Mouse (Mus musculus) small intestine, adult 2 months (tissue): ENCODE measurements around the gene Pnliprp2. TPM values are rescaled to one million over a fixed set of nuclear protein-coding genes. Genes with fewer than 3 reads are reported as not detected.

ENCODE experiments used
- H3K27ac ChIP-seq: fragments of 200-500 bp; 2 replicates; pipeline ENCODE4 v1.5.1; 2012; ENCODE audit warnings: low read depth, low read length, control low read depth, inconsistent platforms; ENCODE audit not compliant: insufficient read depth
- H3K27me3 ChIP-seq: fragments of 200-500 bp; 2 replicates; pipeline ENCODE4 v1.6.1; 2012; ENCODE audit warnings: mild to moderate bottlenecking, moderate library complexity, low read length, inconsistent platforms; ENCODE audit not compliant: control insufficient read depth, insufficient read depth
- H3K36me3 ChIP-seq: fragments of 200-500 bp; 2 replicates; pipeline ENCODE4 v1.6.1; 2012; ENCODE audit warnings: mild to moderate bottlenecking, low read length, control low read depth, inconsistent platforms; ENCODE audit not compliant: control insufficient read depth, insufficient read depth
- H3K4me1 ChIP-seq: fragments of 200-500 bp; 2 replicates; pipeline ENCODE4 v1.6.1; 2012; ENCODE audit warnings: low read length, inconsistent platforms, mixed read lengths; ENCODE audit not compliant: control insufficient read depth, insufficient read depth, insufficient read length
- H3K4me3 ChIP-seq: fragments of 200-500 bp; 2 replicates; pipeline ENCODE4 v1.5.1; 2012; ENCODE audit warnings: low read depth, mild to moderate bottlenecking, control low read depth, inconsistent platforms, low read length, moderate library complexity
- CTCF ChIP-seq: fragments of 200-500 bp; IDR thresholded peaks from 2 replicates; pipeline ENCODE4 v1.5.1; 2012; ENCODE audit warnings: low read depth, mild to moderate bottlenecking, control low read depth, inconsistent platforms, low read length, moderate library complexity, mixed read lengths; ENCODE audit not compliant: insufficient replicate concordance, insufficient read length; ENCODE audit errors: extremely low read depth
- POLR2A ChIP-seq: fragments of 200-500 bp; IDR thresholded peaks from 2 replicates; pipeline ENCODE4 v1.6.1; 2012; ENCODE audit warnings: low read depth, mild to moderate bottlenecking, control low read depth, inconsistent platforms, low read length, moderate library complexity
- WGBS: fragments of 180-500 bp; shearing (Covaris S2); methylation state at CpG from one replicate; pipeline ENCODE4 v1.1.7; 2018; 5-methylcytosine and 5-hydroxymethylcytosine counted together
- polyA plus RNA-seq: library from polyadenylated mRNA; depleted of rRNA; stranded (reverse); fragments of >200 nt; gene quantifications from 2 replicates; pipeline ENCODE4 v1.2.3, GENCODE M21; 2012; rRNA removed

The Pnliprp2 gene
- polyA plus RNA-seq, 1 experiment, result 81.3 TPM

DNA sequence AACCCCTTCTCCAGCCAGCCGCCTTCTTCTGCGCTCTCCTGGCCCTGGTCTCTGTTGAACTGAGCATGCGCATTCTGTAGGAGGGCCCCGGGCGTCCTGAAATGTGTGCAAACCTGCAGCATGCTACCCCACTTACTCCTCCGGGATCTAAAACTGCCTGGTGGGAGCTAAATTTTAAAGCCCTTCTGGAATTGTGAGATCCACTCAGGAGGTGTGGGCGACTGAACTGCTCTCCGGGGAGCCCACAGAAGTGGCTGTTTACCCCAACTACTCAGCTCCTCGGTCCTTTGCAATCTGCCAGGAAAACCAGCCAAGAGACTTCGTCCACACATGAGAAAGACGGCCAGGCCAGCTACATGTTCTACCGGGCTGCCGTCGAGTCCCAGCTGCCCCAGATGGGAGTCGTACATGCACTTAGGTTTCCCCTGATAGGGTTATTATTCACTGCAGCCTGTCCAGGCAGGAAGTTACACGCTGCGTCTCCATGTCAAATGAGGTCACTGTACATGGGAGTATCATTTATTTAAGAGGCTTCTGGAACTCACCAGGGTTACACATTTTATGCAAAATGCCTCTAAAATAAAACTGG lies 57.0 kb downstream of the Pnliprp2 start:
- no peaks in the 10 kb centered on the region for H3K36me3 ChIP-seq
- whole genome bisulfite sequencing, result 71% methylated on average over 17 of the region's 17 CpGs
- H3K27ac ChIP-seq, result peak overlapping the region; percentile 49; the same call in 1 of the 2 replicates
- H3K4me3 ChIP-seq, result no peak overlapping the region
- no peaks in the 10 kb centered on the region for H3K4me1 ChIP-seq
- no peak for TF ChIP-seq POLR2A
- TF ChIP-seq CTCF, result no peak
- H3K27me3 ChIP-seq, result no peaks in the 10 kb centered on the region

GRCm38 (mm10) chr19:58817398-58817797 lies 57.9 kb downstream of the Pnliprp2 start:
- Histone ChIP-seq H3K36me3 (no peaks in the 10 kb centered on the region), H3K4me1 (no peaks in the 10 kb centered on the region), H3K27ac (no peak overlapping the region), H3K4me3 (no peak overlapping the region), H3K27me3 (no peaks in the 10 kb centered on the region)
- 76% methylated on average over 11 of the region's 11 CpGs for WGBS
- TF ChIP-seq POLR2A (no peak), CTCF (no peak)

DNA sequence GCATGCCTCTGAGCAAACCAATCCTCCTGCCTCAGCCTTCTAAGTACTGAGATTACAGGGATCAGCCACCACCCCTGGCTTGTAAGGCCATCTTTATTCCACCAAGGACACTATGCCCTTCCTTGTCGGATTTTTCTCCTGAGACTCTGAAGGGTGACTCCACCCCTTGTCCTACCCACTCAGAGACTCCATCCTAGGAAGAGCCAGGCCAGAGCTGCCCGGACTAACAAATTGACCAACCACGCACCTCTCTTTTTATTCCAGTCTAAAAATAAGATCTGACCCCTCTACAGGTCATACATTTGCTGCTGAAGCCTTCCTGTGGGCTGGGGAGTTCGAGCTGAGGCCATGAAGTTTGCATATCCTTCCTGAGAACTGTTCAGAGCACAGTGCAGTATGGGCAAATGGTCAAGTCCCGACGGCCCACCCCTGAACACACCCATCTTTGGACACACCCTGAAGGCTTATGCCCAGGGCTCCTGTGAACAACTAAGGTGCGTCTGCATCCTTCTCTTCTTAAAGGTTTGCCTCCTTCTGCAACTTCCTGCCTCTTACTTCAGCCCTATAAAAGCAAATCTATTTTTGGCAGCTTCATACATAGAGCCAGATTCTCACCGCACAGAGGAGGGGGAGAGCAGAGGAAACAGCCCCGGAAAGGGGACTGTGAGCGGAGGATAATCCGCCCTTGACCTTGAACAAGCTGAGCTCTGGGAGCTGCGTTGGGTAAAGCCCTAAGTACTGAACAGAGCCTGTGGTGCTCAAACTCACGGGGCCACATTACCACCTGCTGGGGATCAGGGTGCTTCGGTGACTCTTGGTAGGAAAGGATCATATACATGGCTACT lies 59.3 kb downstream of the Pnliprp2 start:
- Histone ChIP-seq H3K4me1 (no peaks in the 10 kb centered on the region), H3K36me3 (no peaks in the 10 kb centered on the region), H3K4me3 (no peak overlapping the region), H3K27me3 (no peaks in the 10 kb centered on the region), H3K27ac (no peak overlapping the region)
- TF ChIP-seq POLR2A, result no peak
- TF ChIP-seq CTCF, result no peak
- WGBS, result 57% methylated on average over 14 of the region's 14 CpGs

GRCm38 (mm10) chr19:58822454-58823200 lies 63.1 kb downstream of the Pnliprp2 start:
- Histone ChIP-seq H3K27ac (no peak overlapping the region), H3K4me1 (no peaks in the 10 kb centered on the region), H3K27me3 (no peaks in the 10 kb centered on the region), H3K36me3 (no peaks in the 10 kb centered on the region), H3K4me3 (no peak overlapping the region)
- 72% methylated on average over 20 of the region's 20 CpGs for whole genome bisulfite sequencing
- no peak for TF ChIP-seq POLR2A
- no peak for TF ChIP-seq CTCF

DNA sequence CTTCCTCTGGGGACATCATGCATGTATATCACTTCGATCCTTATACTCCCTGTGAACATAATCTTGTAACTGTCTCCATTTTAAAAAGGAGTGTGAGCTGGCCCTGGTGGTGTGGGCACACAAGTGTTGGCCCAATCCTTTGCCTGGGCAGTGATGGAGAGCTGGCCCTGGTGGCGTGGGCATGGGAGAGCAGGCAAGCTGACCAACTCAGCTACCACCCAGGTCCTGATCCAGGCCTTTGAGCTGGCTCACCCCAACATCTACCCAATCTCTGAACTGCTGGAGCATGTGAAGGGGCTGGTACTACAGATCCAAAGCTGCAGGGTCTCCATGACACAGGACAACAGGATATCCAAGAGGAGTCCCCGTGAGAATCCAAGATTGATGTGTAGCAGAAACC lies 63.8 kb downstream of the Pnliprp2 start:
- WGBS, result 85% methylated on average over 3 of the region's 3 CpGs
- H3K27me3 ChIP-seq, result no peaks in the 10 kb centered on the region
- no peak overlapping the region for H3K27ac ChIP-seq
- H3K4me3 ChIP-seq, result no peak overlapping the region
- no peaks in the 10 kb centered on the region for H3K36me3 ChIP-seq
- TF ChIP-seq POLR2A (no peak), CTCF (no peak)
- H3K4me1 ChIP-seq, result no peaks in the 10 kb centered on the region

DNA sequence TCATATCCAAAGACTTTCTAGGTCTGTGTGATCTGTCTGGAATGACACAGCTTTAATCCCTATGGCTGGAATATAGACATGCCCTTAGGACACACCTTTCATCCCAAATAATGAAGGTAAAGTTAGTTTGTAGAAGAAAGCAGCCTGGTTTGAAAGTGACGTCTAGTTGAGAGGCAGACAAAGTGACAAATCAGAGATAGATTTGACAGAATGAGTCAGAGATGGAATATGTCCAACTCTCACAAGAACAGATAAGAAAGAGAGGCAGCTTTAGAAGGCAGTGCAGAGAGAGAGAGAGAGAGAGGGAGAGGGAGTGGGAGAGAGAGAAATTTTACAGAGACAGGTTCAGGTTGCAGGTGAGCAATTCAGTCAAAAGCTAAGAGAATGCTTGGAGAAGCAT lies 64.8 kb downstream of the Pnliprp2 start:
- TF ChIP-seq CTCF, result no peak
- TF ChIP-seq POLR2A, result no peak
- no peaks in the 10 kb centered on the region for H3K4me1 ChIP-seq
- 27% methylated on average over 1 of the region's 1 CpGs for WGBS
- H3K27ac ChIP-seq, result no peak overlapping the region
- H3K4me3 ChIP-seq, result no peak overlapping the region
- no peaks in the 10 kb centered on the region for H3K36me3 ChIP-seq
- no peaks in the 10 kb centered on the region for H3K27me3 ChIP-seq

Other genes with a start within 250 kb of the Pnliprp2 start
- gene Ccdc172, start 247.7 kb upstream of the Pnliprp2 start, polyA plus RNA-seq, result not detected in 2 replicates
- 16.2 and 4,708 TPM in 2 replicates for gene Pnlip, start 107.2 kb upstream of the Pnliprp2 start, polyA plus RNA-seq
- 3.3 and 1,368 TPM in 2 replicates for gene Pnliprp1, start 30.8 kb upstream of the Pnliprp2 start, polyA plus RNA-seq
- not detected in 2 replicates for gene 1700019N19Rik, start 34.7 kb downstream of the Pnliprp2 start, polyA plus RNA-seq
- not detected in 2 replicates for gene Eno4, start 183.7 kb downstream of the Pnliprp2 start, polyA plus RNA-seq
- gene Hspa12a, start 183.9 kb downstream of the Pnliprp2 start, polyA plus RNA-seq, result 2.6 and 16.7 TPM in 2 replicates